Mouse (Mus musculus) heart, adult 2 months (tissue): ENCODE data around the gene Pkd1l1.

Experiments used
- CTCF ChIP-seq: fragments of 200-600 bp; IDR thresholded peaks from 2 replicates; pipeline ENCODE4 v1.8.1; 2022; ENCODE audit warnings: antibody characterized with exemption, mild to moderate bottlenecking, moderate library complexity
- POLR2A ChIP-seq: fragments of 200-500 bp; IDR thresholded peaks from 2 replicates; pipeline ENCODE4 v1.6.1; 2011; ENCODE audit warnings: mild to moderate bottlenecking, low read depth, low read length, control low read depth; ENCODE audit not compliant: insufficient read depth

- TF ChIP-seq CTCF (no peak), POLR2A (no peak)
Measured at GRCm38 (mm10) chr11:8792146-8792545, 180.9 kb downstream of the Pkd1l1 start.
